In the genomic region with DNA sequence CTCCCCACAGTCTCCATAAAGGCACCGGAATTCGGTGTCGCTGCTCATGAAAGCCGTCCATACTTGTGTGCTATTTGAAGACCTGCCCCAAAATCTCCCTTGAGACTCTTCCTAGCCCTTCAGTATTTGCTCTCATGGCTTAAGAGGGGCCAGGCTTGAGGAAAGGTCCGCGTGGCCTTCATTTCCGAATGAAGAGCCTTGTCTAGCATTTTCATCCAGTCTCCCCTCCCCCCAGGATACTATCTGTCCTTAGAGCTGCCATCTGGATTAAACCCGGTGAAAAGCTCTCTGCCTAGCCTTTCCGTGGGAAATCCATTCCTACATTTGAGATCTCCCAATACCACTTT, we compare ENCODE assay signal across 8 mouse cellular contexts. TPM values are rescaled to one million over a fixed set of nuclear protein-coding genes. Genes with fewer than 3 reads are reported as not detected.
A peak's percentile ranks its signal among the peaks of the same experiment; 100 is the strongest.
DNase-seq lines count a peak whose midpoint lies in the region; ATAC-seq and TF ChIP-seq lines count a peak whose summit lies in the region.

No protein-coding gene starts in this region.

- H3K9me3 ChIP-seq in embryonic facial prominence, embryonic 10.5 days, result no peaks in the 10 kb centered on the region

- DNase-seq in embryo, embryonic 11 days, result peak; percentile 11
- no peak for DNase-seq in embryo, embryonic 9.5 days (ENCODE audit: extremely low spot score)
- DNase-seq in embryonic facial prominence, embryonic 10.5 days (ENCODE audit: low spot score), result no peak
- DNase-seq in lung, postnatal 36 days, result peak; percentile 13
- DNase-seq in right cerebral cortex, postnatal 4 days, result no peak
- DNase-seq in ovary, postnatal 10 days (ENCODE audit: low spot score), result no peak

- 18% methylated on average over 9 of the region's 9 CpGs for WGBS in embryonic facial prominence, embryonic 10.5 days

- no peaks in the 10 kb centered on the region for H3K27me3 ChIP-seq in C2C12 (ENCODE audit: control insufficient read depth, insufficient read depth, insufficient read length)
- no peaks in the 10 kb centered on the region for H3K27me3 ChIP-seq in embryonic facial prominence, embryonic 10.5 days (replicated peaks; ENCODE audit: low read depth, poor library complexity, severe bottlenecking)

- H3K79me3 ChIP-seq in C2C12 (ENCODE audit: low read depth), result peaks cover 40% of the 10 kb centered on the region

- ATAC-seq in inflammation-experienced regulatory T-cells, adult 6 months, result peak; percentile 4

- TF ChIP-seq CTCF in C2C12 (IDR thresholded peaks at IDR 0.05; ENCODE audit: control insufficient read depth, insufficient read depth, insufficient read length), result no peak

- peak overlapping the region; percentile 87 for H3K27ac ChIP-seq in embryonic facial prominence, embryonic 10.5 days (replicated peaks)

- H3K4me3 ChIP-seq in C2C12 (ENCODE audit: insufficient read depth, poor library complexity, severe bottlenecking), result peak overlapping the region; percentile 69
- H3K4me3 ChIP-seq in embryonic facial prominence, embryonic 10.5 days, result peak overlapping the region; percentile 70

- H3K79me2 ChIP-seq in C2C12 (ENCODE audit: control insufficient read depth, insufficient read depth), result peaks cover 62% of the 10 kb centered on the region

- H3ac ChIP-seq in C2C12 (ENCODE audit: control insufficient read depth, insufficient read length, low read depth), result peak overlapping the region; percentile 56

- H3K4me1 ChIP-seq in embryonic facial prominence, embryonic 10.5 days, result no peaks in the 10 kb centered on the region

- H3K36me3 ChIP-seq in C2C12 (ENCODE audit: control insufficient read depth, insufficient read depth), result peaks cover 32% of the 10 kb centered on the region
- H3K36me3 ChIP-seq in embryonic facial prominence, embryonic 10.5 days (replicated peaks), result peaks cover 36% of the 10 kb centered on the region

TF ChIP-seq in C2C12, 6 proteins besides CTCF, POLR2A, EP300 and RAD21:
- TF ChIP-seq FOSL1 (IDR thresholded peaks at IDR 0.05; ENCODE audit: insufficient read depth, low read length, poor library complexity, severe bottlenecking) (no peak), USF1 (IDR thresholded peaks at IDR 0.05; ENCODE audit: low read depth) (no peak), MYOG (IDR thresholded peaks at IDR 0.05; ENCODE audit: control insufficient read depth, extremely low read depth, insufficient read length) (no peak), MYOD1 (IDR thresholded peaks at IDR 0.05; ENCODE audit: control insufficient read depth, insufficient read length, low read depth) (no peak), MAX (IDR thresholded peaks at IDR 0.05) (no peak), CEBPB (IDR thresholded peaks at IDR 0.05; ENCODE audit: low read depth) (no peak)

RNA-seq across cellular contexts. Expression of a gene that starts 5.3 kb away (rescaled TPM):
- polyA plus RNA-seq in C2C12 (2012; fragmentation: generic; extraction: Trizol), result 298 TPM
- 242 and 244 TPM in 2 replicates for polyA plus RNA-seq in embryonic facial prominence, embryonic 10.5 days (2016; fragmentation: Nextera tagmentation; extraction: Ambion mirVana)
- polyA plus RNA-seq in inflammation-experienced regulatory T-cells, adult 6 months (2017; shearing (Covaris generic)), result 100 to 1,000 TPM; 106 to 132 (median 118) TPM

RNA-seq across cellular contexts. Expression of a gene that starts 24.3 kb away (rescaled TPM):
- polyA plus RNA-seq in C2C12 (2012; fragmentation: generic; extraction: Trizol), result 67.0 TPM
- polyA plus RNA-seq in embryonic facial prominence, embryonic 10.5 days (2016; fragmentation: Nextera tagmentation; extraction: Ambion mirVana), result 120 and 121 TPM in 2 replicates
- polyA plus RNA-seq in inflammation-experienced regulatory T-cells, adult 6 months (2017; shearing (Covaris generic)), result 10 to 100 TPM in 2 of 3 experiments, 1 to 10 TPM in 1; 5.6 to 14.2 (median 13.1) TPM

RNA-seq across cellular contexts. Expression of a gene that starts 40.3 kb away (rescaled TPM):
- polyA plus RNA-seq in C2C12 (2012; fragmentation: generic; extraction: Trizol), result 9.3 TPM
- 59.8 and 60.1 TPM in 2 replicates for polyA plus RNA-seq in embryonic facial prominence, embryonic 10.5 days (2016; fragmentation: Nextera tagmentation; extraction: Ambion mirVana)
- 10 to 100 TPM in 2 of 3 experiments, 1 to 10 TPM in 1; 6.5 to 21.8 (median 12.9) TPM for polyA plus RNA-seq in inflammation-experienced regulatory T-cells, adult 6 months (2017; shearing (Covaris generic))

RNA-seq across cellular contexts. Expression of a gene that starts 46.0 kb away (rescaled TPM):
- polyA plus RNA-seq in C2C12 (2012; fragmentation: generic; extraction: Trizol), result 244 TPM
- 174 and 176 TPM in 2 replicates for polyA plus RNA-seq in embryonic facial prominence, embryonic 10.5 days (2016; fragmentation: Nextera tagmentation; extraction: Ambion mirVana)
- 100 to 1,000 TPM; 246 to 261 (median 246) TPM for polyA plus RNA-seq in inflammation-experienced regulatory T-cells, adult 6 months (2017; shearing (Covaris generic))

RNA-seq across cellular contexts. Expression of a gene that starts 46.1 kb away (rescaled TPM):
- 46.2 TPM for polyA plus RNA-seq in C2C12 (2012; fragmentation: generic; extraction: Trizol)
- 112 and 113 TPM in 2 replicates for polyA plus RNA-seq in embryonic facial prominence, embryonic 10.5 days (2016; fragmentation: Nextera tagmentation; extraction: Ambion mirVana)
- polyA plus RNA-seq in inflammation-experienced regulatory T-cells, adult 6 months (2017; shearing (Covaris generic)), result 10 to 100 TPM; 38.3 to 45.6 (median 42.8) TPM

Comparison
In these comparisons a context has a peak if more than half of its experiments do, and no peak if none do; other contexts are left out.
1. DNase-seq: peak in embryo, embryonic 11 days (single experiment) and lung, postnatal 36 days (single experiment); none in embryo, embryonic 9.5 days (single experiment), embryonic facial prominence, embryonic 10.5 days (single experiment), right cerebral cortex, postnatal 4 days (single experiment) and ovary, postnatal 10 days (single experiment).